13 mouse cellular contexts compared by ENCODE assay signal in the genomic region with DNA sequence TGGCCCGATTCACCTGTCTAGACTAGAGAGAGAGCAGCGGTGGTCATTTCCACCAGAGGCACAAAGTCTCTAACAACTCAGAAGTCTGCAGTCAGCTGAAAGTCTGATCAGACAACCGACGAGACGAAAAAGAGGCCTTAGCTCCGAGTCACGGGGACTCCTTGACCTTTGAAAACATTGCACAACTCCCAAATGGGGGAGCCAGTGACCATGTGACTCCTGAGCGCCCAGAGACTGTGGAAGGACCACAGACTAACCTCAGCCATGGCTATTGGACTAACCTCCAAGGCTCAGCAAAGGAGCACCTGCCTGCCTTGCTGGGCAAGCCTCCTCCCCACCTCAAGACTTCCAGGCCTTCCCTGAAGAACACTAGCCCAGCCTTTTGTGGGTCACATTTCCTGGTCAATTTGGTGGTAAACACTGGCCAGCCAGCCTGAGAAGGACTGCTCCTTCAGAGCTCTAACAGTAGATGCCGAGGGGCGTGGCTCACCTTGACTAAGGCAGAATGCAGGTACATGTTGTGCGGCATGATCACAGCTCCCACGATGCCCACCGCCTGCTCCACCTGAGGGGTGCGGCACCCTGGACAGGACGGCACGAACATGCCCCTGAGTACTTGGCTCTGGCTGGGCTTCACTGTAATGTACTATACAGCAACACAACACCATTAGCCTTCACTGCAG. TPM values are rescaled to one million over a fixed set of nuclear protein-coding genes. Genes with fewer than 3 reads are reported as not detected.
A peak's percentile ranks its signal among the peaks of the same experiment; 100 is the strongest.
DNase-seq lines count a peak whose midpoint lies in the region; ATAC-seq and TF ChIP-seq lines count a peak whose summit lies in the region.
"Had no signal": no experiment of that assay in that cellular context is flagged by ENCODE, and none has a peak within 500 bp of the region (broad histone marks: within the 10 kb centered on the region; RNA-seq: fewer than 3 reads in every experiment).

No protein-coding gene starts in this region.

- peak overlapping the region; percentile 58 for H3K4me2 ChIP-seq in intestine, postnatal 0 days (replicated peaks; ENCODE audit: low read depth)
- no peak overlapping the region for H3K4me2 ChIP-seq in forebrain, embryonic 11.5 days (ENCODE audit: low read depth, low read length, severe bottlenecking)
- H3K4me2 ChIP-seq in heart, embryonic 12.5 days: no peak overlapping the region
- H3K4me2 ChIP-seq in forebrain, postnatal 0 days (ENCODE audit: low read depth): no peak overlapping the region
- H3K4me2 ChIP-seq: stomach, embryonic 15.5 days had no signal

- H3K9ac ChIP-seq in intestine, postnatal 0 days (ENCODE audit: low read depth, low read length): peak overlapping the region; percentile 55; the same call in 1 of the 2 replicates
- H3K9ac ChIP-seq in forebrain, embryonic 11.5 days (ENCODE audit: low read length): no peak overlapping the region
- no peak overlapping the region for H3K9ac ChIP-seq in heart, embryonic 12.5 days
- H3K9ac ChIP-seq in forebrain, postnatal 0 days: no peak overlapping the region
- H3K9ac ChIP-seq: stomach, embryonic 15.5 days had no signal

- H3K36me3 ChIP-seq in G1E (replicated peaks): peaks cover 100% of the 10 kb centered on the region
- peaks cover 77% of the 10 kb centered on the region for H3K36me3 ChIP-seq in intestine, postnatal 0 days (ENCODE audit: control insufficient read depth, insufficient read depth)
- peaks cover 18% of the 10 kb centered on the region; the same call in 1 of the 2 replicates for H3K36me3 ChIP-seq in forebrain, embryonic 11.5 days (ENCODE audit: control insufficient read depth, insufficient read depth, low read length)
- peaks cover 83% of the 10 kb centered on the region for H3K36me3 ChIP-seq in heart, embryonic 12.5 days
- H3K36me3 ChIP-seq in forebrain, postnatal 0 days (ENCODE audit: insufficient read depth): peaks cover 80% of the 10 kb centered on the region

- no peak for TF ChIP-seq POLR2A in lung, adult 2 months (IDR thresholded peaks at IDR 0.05; ENCODE audit: borderline replicate concordance, extremely low read depth, low read depth, low read length)

- peak overlapping the region; percentile 50; the same call in 1 of the 2 replicates for H3K4me3 ChIP-seq in G1E (ENCODE audit: low read depth, low read length)
- peak overlapping the region; percentile 35 for H3K4me3 ChIP-seq in intestine, postnatal 0 days (ENCODE audit: low read depth, low read length)
- H3K4me3 ChIP-seq in lung, adult 2 months (replicated peaks; ENCODE audit: extremely low read depth, low read depth, low read length): peak overlapping the region; percentile 51
- H3K4me3 ChIP-seq in forebrain, embryonic 11.5 days (ENCODE audit: low read depth, low read length): no peak overlapping the region
- no peak overlapping the region for H3K4me3 ChIP-seq in heart, embryonic 12.5 days
- H3K4me3 ChIP-seq in forebrain, postnatal 0 days (ENCODE audit: low read depth, low read length): no peak overlapping the region
- H3K4me3 ChIP-seq: stomach, embryonic 15.5 days had no signal

- no peak for TF ChIP-seq CTCF in G1E (IDR thresholded peaks at IDR 0.05; ENCODE audit: low read depth, low read length)
- no peak for TF ChIP-seq CTCF in intestine, postnatal 0 days (IDR thresholded peaks at IDR 0.05; ENCODE audit: low read depth)
- TF ChIP-seq CTCF in lung, adult 2 months (IDR thresholded peaks at IDR 0.05; ENCODE audit: insufficient read depth, low read length): no peak
- TF ChIP-seq CTCF in forebrain, postnatal 0 days (IDR thresholded peaks at IDR 0.05; ENCODE audit: low read depth): no peak

- peak overlapping the region; percentile 98 for H3K27ac ChIP-seq in intestine, postnatal 0 days (ENCODE audit: low read depth, low read length)
- H3K27ac ChIP-seq in forebrain, embryonic 11.5 days (ENCODE audit: low read depth, low read length): no peak overlapping the region
- no peak overlapping the region for H3K27ac ChIP-seq in heart, embryonic 12.5 days (ENCODE audit: poor library complexity, severe bottlenecking)
- H3K27ac ChIP-seq in forebrain, postnatal 0 days (ENCODE audit: low read depth, low read length): no peak overlapping the region
- H3K27ac ChIP-seq: stomach, embryonic 15.5 days had no signal

- ATAC-seq in G1E (ENCODE audit: extremely low read depth, insufficient number of reproducible peaks, low FRiP score, poor library complexity, severe bottlenecking): no peak
- peak; percentile 69 for ATAC-seq in intestine, postnatal 0 days
- no peak for ATAC-seq in forebrain, embryonic 11.5 days (replicated peaks; ENCODE audit: low FRiP score)
- no peak for ATAC-seq in heart, embryonic 12.5 days (ENCODE audit: insufficient number of reproducible peaks, low FRiP score)
- ATAC-seq in forebrain, postnatal 0 days: no peak

- H3K4me1 ChIP-seq in G1E (ENCODE audit: insufficient read depth, low read depth, low read length): peaks cover 95% of the 10 kb centered on the region
- H3K4me1 ChIP-seq in intestine, postnatal 0 days (replicated peaks; ENCODE audit: control insufficient read depth, insufficient read depth, low read length): peaks cover 8% of the 10 kb centered on the region; the same call in 1 of the 2 replicates
- 0 out of 2 replicates have a peak, but pooled peaks cover 2% of the 10 kb centered on the region for H3K4me1 ChIP-seq in lung, adult 2 months (ENCODE audit: control insufficient read depth, insufficient read depth, low read length)
- no peaks in the 10 kb centered on the region for H3K4me1 ChIP-seq in forebrain, embryonic 11.5 days (replicated peaks; ENCODE audit: control insufficient read depth, insufficient read depth, low read length)
- H3K4me1 ChIP-seq in heart, embryonic 12.5 days (replicated peaks): no peaks in the 10 kb centered on the region
- no peaks in the 10 kb centered on the region for H3K4me1 ChIP-seq in forebrain, postnatal 0 days (ENCODE audit: insufficient read depth)
- H3K4me1 ChIP-seq: stomach, embryonic 15.5 days had no signal

- H3K27me3 ChIP-seq in G1E (ENCODE audit: insufficient read depth, low read length): no peaks in the 10 kb centered on the region
- no peaks in the 10 kb centered on the region for H3K27me3 ChIP-seq in intestine, postnatal 0 days (replicated peaks; ENCODE audit: control insufficient read depth, insufficient read depth, low read length)
- H3K27me3 ChIP-seq in forebrain, embryonic 11.5 days (ENCODE audit: control insufficient read depth, insufficient read depth, low read length): no peaks in the 10 kb centered on the region
- no peaks in the 10 kb centered on the region for H3K27me3 ChIP-seq in heart, embryonic 12.5 days (replicated peaks)
- no peaks in the 10 kb centered on the region for H3K27me3 ChIP-seq in forebrain, postnatal 0 days (ENCODE audit: insufficient read depth, low read length)
- H3K27me3 ChIP-seq: stomach, embryonic 15.5 days had no signal

- WGBS in intestine, postnatal 0 days: 56% methylated on average over 16 of the region's 16 CpGs
- WGBS in lung, adult 2 months: 73% methylated on average over 16 of the region's 16 CpGs
- 91% methylated on average over 16 of the region's 16 CpGs for WGBS in forebrain, embryonic 11.5 days
- WGBS in heart, embryonic 12.5 days: 91% methylated on average over 16 of the region's 16 CpGs
- WGBS in forebrain, postnatal 0 days: 94% methylated on average over 16 of the region's 16 CpGs

- H3K9me3 ChIP-seq in G1E (replicated peaks): no peaks in the 10 kb centered on the region
- H3K9me3 ChIP-seq in intestine, postnatal 0 days (ENCODE audit: control insufficient read depth): no peaks in the 10 kb centered on the region
- H3K9me3 ChIP-seq in forebrain, embryonic 11.5 days (ENCODE audit: control insufficient read depth, low read length): no peaks in the 10 kb centered on the region
- H3K9me3 ChIP-seq in heart, embryonic 12.5 days (replicated peaks): no peaks in the 10 kb centered on the region
- no peaks in the 10 kb centered on the region for H3K9me3 ChIP-seq in forebrain, postnatal 0 days (ENCODE audit: low read length)
- H3K9me3 ChIP-seq: stomach, embryonic 15.5 days had no signal

- DNase-seq in 3T3-L1 (ENCODE audit: low read depth, low spot score): peak; percentile 23
- no peak for DNase-seq in G1E (ENCODE audit: low spot score)
- peak; percentile 47 for DNase-seq in lung, adult 2 months
- no peak for DNase-seq in forebrain, embryonic 11.5 days (ENCODE audit: low spot score)
- DNase-seq in forebrain, postnatal 0 days: no peak
- DNase-seq: heart, postnatal 36 days had no signal

RNA-seq across cellular contexts. Expression of a gene that starts 18.5 kb away (rescaled TPM):
- total RNA-seq in G1E (2014; fragmentation: Nextera tagmentation) (not detected in 2 replicates), G1E (2017) (0.05 and 0.17 TPM in 2 replicates)
- not detected in 2 replicates for polyA plus RNA-seq in G1E (2012)
- polyA plus RNA-seq in intestine, postnatal 0 days (2015; fragmentation: Nextera tagmentation; extraction: Ambion mirVana): 0.77 and 1.0 TPM in 2 replicates
- polyA plus RNA-seq in lung, adult 2 months (2012; rRNA removed): not detected in 2 replicates
- not detected in 2 replicates for polyA plus RNA-seq in forebrain, embryonic 11.5 days (2014; fragmentation: Nextera tagmentation; extraction: Ambion mirVana)
- polyA plus RNA-seq in heart, embryonic 12.5 days (2016; fragmentation: Nextera tagmentation; extraction: Ambion mirVana): 0.12 TPM in 1 of 2 replicates, not detected in the other
- 0.08 TPM in 1 of 2 replicates, not detected in the other for total RNA-seq in forebrain, postnatal 0 days (2014; rRNA removed)
- polyA plus RNA-seq in forebrain, postnatal 0 days (2015; fragmentation: Nextera tagmentation; extraction: Ambion mirVana): 0.09 and 0.10 TPM in 2 replicates
- total RNA-seq: heart, postnatal 36 days had no signal
- polyA plus RNA-seq: intestine, embryonic 14.5 days had no signal

RNA-seq across cellular contexts. Expression of a gene that starts 21.4 kb away (rescaled TPM):
- 66.1 and 95.4 TPM in 2 replicates for total RNA-seq in G1E (2014; fragmentation: Nextera tagmentation)
- 34.6 and 35.7 TPM in 2 replicates for total RNA-seq in G1E (2017)
- polyA plus RNA-seq in G1E (2012): 4.5 and 5.4 TPM in 2 replicates
- 44.7 and 49.0 TPM in 2 replicates for polyA plus RNA-seq in intestine, postnatal 0 days (2015; fragmentation: Nextera tagmentation; extraction: Ambion mirVana)
- polyA plus RNA-seq in lung, adult 2 months (2012; rRNA removed): 35.5 and 53.2 TPM in 2 replicates
- 18.0 and 23.2 TPM in 2 replicates for polyA plus RNA-seq in forebrain, embryonic 11.5 days (2014; fragmentation: Nextera tagmentation; extraction: Ambion mirVana)
- polyA plus RNA-seq in heart, embryonic 12.5 days (2016; fragmentation: Nextera tagmentation; extraction: Ambion mirVana): 15.5 and 20.8 TPM in 2 replicates
- 23.2 and 36.8 TPM in 2 replicates for total RNA-seq in forebrain, postnatal 0 days (2014; rRNA removed)
- polyA plus RNA-seq in forebrain, postnatal 0 days (2015; fragmentation: Nextera tagmentation; extraction: Ambion mirVana): 17.2 and 17.6 TPM in 2 replicates

RNA-seq across cellular contexts. Expression of a gene that starts 39.1 kb away (rescaled TPM):
- total RNA-seq in G1E (2014; fragmentation: Nextera tagmentation): not detected in 2 replicates
- not detected in 2 replicates for total RNA-seq in G1E (2017)
- polyA plus RNA-seq in G1E (2012): not detected in 2 replicates
- not detected in 2 replicates for polyA plus RNA-seq in intestine, postnatal 0 days (2015; fragmentation: Nextera tagmentation; extraction: Ambion mirVana)
- not detected in 2 replicates for polyA plus RNA-seq in lung, adult 2 months (2012; rRNA removed)
- polyA plus RNA-seq in forebrain, embryonic 11.5 days (2014; fragmentation: Nextera tagmentation; extraction: Ambion mirVana): not detected in 2 replicates
- polyA plus RNA-seq in heart, embryonic 12.5 days (2016; fragmentation: Nextera tagmentation; extraction: Ambion mirVana): not detected in 2 replicates
- total RNA-seq in forebrain, postnatal 0 days (2014; rRNA removed): not detected in 2 replicates
- not detected in 2 replicates for polyA plus RNA-seq in forebrain, postnatal 0 days (2015; fragmentation: Nextera tagmentation; extraction: Ambion mirVana)
- total RNA-seq: heart, postnatal 36 days; left cerebral cortex, postnatal 10 days had no signal
- polyA plus RNA-seq: gonadal fat pad, adult 2 months; intestine, embryonic 14.5 days; lung, embryonic 16.5 days; stomach, embryonic 15.5 days had no signal

RNA-seq across cellular contexts. Expression of a gene that starts 50.5 kb away (rescaled TPM):
- total RNA-seq in G1E (2014; fragmentation: Nextera tagmentation): 2.2 TPM in 1 of 2 replicates, not detected in the other
- total RNA-seq in G1E (2017): 2.1 and 3.1 TPM in 2 replicates
- 2.4 TPM in 2 replicates for polyA plus RNA-seq in G1E (2012)
- polyA plus RNA-seq in intestine, postnatal 0 days (2015; fragmentation: Nextera tagmentation; extraction: Ambion mirVana): not detected in 2 replicates
- 0.10 TPM in 1 of 2 replicates, not detected in the other for polyA plus RNA-seq in lung, adult 2 months (2012; rRNA removed)
- polyA plus RNA-seq in forebrain, embryonic 11.5 days (2014; fragmentation: Nextera tagmentation; extraction: Ambion mirVana): not detected in 2 replicates
- polyA plus RNA-seq in heart, embryonic 12.5 days (2016; fragmentation: Nextera tagmentation; extraction: Ambion mirVana): not detected in 2 replicates
- not detected in 2 replicates for total RNA-seq in forebrain, postnatal 0 days (2014; rRNA removed)
- not detected in 2 replicates for polyA plus RNA-seq in forebrain, postnatal 0 days (2015; fragmentation: Nextera tagmentation; extraction: Ambion mirVana)
- polyA plus RNA-seq: intestine, embryonic 14.5 days; lung, embryonic 16.5 days; stomach, embryonic 15.5 days had no signal

RNA-seq across cellular contexts. Expression of a gene that starts 50.5 kb away (rescaled TPM):
- not detected in 2 replicates for total RNA-seq in G1E (2014; fragmentation: Nextera tagmentation)
- total RNA-seq in G1E (2017): not detected in 2 replicates
- polyA plus RNA-seq in G1E (2012): 0.11 and 0.22 TPM in 2 replicates
- polyA plus RNA-seq in intestine, postnatal 0 days (2015; fragmentation: Nextera tagmentation; extraction: Ambion mirVana): 0.13 TPM in 1 of 2 replicates, not detected in the other
- 0.11 TPM in 1 of 2 replicates, not detected in the other for polyA plus RNA-seq in lung, adult 2 months (2012; rRNA removed)
- polyA plus RNA-seq in forebrain, embryonic 11.5 days (2014; fragmentation: Nextera tagmentation; extraction: Ambion mirVana): not detected in 2 replicates
- not detected in 2 replicates for polyA plus RNA-seq in heart, embryonic 12.5 days (2016; fragmentation: Nextera tagmentation; extraction: Ambion mirVana)
- total RNA-seq in forebrain, postnatal 0 days (2014; rRNA removed): not detected in 2 replicates
- not detected in 2 replicates for polyA plus RNA-seq in forebrain, postnatal 0 days (2015; fragmentation: Nextera tagmentation; extraction: Ambion mirVana)
- total RNA-seq: heart, postnatal 36 days; left cerebral cortex, postnatal 10 days had no signal
- polyA plus RNA-seq: intestine, embryonic 14.5 days had no signal

Comparison
In these comparisons a context has a peak if more than half of its experiments do, and no peak if none do; other contexts are left out.
1. DNase-seq: peak in 3T3-L1 (single experiment) and lung, adult 2 months (single experiment); none in G1E (single experiment), forebrain, embryonic 11.5 days (single experiment) and forebrain, postnatal 0 days (single experiment).
2. H3K4me3 ChIP-seq: peak in G1E (single experiment), intestine, postnatal 0 days (single experiment) and lung, adult 2 months (single experiment); none in forebrain, embryonic 11.5 days (single experiment), heart, embryonic 12.5 days (single experiment) and forebrain, postnatal 0 days (single experiment).